Mouse (Mus musculus) hindbrain, embryonic 14.5 days (tissue): ENCODE data around the gene Mical3. TPM values are rescaled to one million over a fixed set of nuclear protein-coding genes. Genes with fewer than 3 reads are reported as not detected.

Experiments
- ATAC-seq: fragments of 200-750 bp; cut with Nextera tagmentation; 2 replicates; pipeline ENCODE4 v1.8.0; 2017; ENCODE audit warnings: moderate number of reproducible peaks, mild to moderate bottlenecking, moderate TSS enrichment, moderate library complexity; ENCODE audit not compliant: low FRiP score
- DNase-seq: peaks from one replicate; pipeline ENCODE4 v3.0.0-alpha.2; 2015; ENCODE audit warnings: low spot score
- H3K27ac ChIP-seq: fragments of 300-500 bp; sonication (generic); 2 replicates; pipeline ENCODE4 v1.5.1; 2014; ENCODE audit warnings: mild to moderate bottlenecking, moderate library complexity
- H3K27me3 ChIP-seq: fragments of 300-500 bp; sonication (generic); 2 replicates; pipeline ENCODE4 v1.6.1; 2014; ENCODE audit warnings: mild to moderate bottlenecking, low read length, mixed read lengths; ENCODE audit not compliant: control insufficient read depth, insufficient read depth
- H3K36me3 ChIP-seq: fragments of 300-500 bp; sonication (generic); replicated peaks from 2 replicates; pipeline ENCODE4 v1.6.1; 2014; ENCODE audit not compliant: control insufficient read depth, insufficient read depth
- H3K4me1 ChIP-seq: fragments of 300-500 bp; sonication (generic); replicated peaks from 2 replicates; pipeline ENCODE4 v1.6.1; 2014; ENCODE audit warnings: antibody characterized with exemption, low read length, mixed read lengths; ENCODE audit not compliant: control insufficient read depth, insufficient read depth
- H3K4me2 ChIP-seq: fragments of 300-500 bp; sonication (generic); replicated peaks from 2 replicates; pipeline ENCODE4 v1.6.1; 2014; ENCODE audit warnings: mild to moderate bottlenecking, moderate library complexity
- H3K4me3 ChIP-seq: fragments of 300-500 bp; sonication (generic); replicated peaks from 2 replicates; pipeline ENCODE4 v1.5.1; 2014; ENCODE audit warnings: mild to moderate bottlenecking, low read length
- H3K9ac ChIP-seq: fragments of 300-500 bp; sonication (generic); 2 replicates; pipeline ENCODE4 v1.6.1; 2014
- H3K9me3 ChIP-seq: fragments of 300-500 bp; sonication (generic); 2 replicates; pipeline ENCODE4 v1.6.1; 2016; ENCODE audit warnings: low read length; ENCODE audit not compliant: control insufficient read depth
- WGBS: fragments of 180-500 bp; shearing (Covaris S2); extraction: QIAGEN DNeasy Blood & Tissue Kit; methylation state at CpG from one replicate; pipeline ENCODE4 v1.1.7; 2014; 5-methylcytosine and 5-hydroxymethylcytosine counted together
- polyA plus RNA-seq: library from polyadenylated mRNA; unstranded; fragments of >200 nt; fragmentation: Nextera tagmentation; extraction: Ambion mirVana; gene quantifications from 2 replicates; pipeline ENCODE4 v1.2.1, GENCODE M21; 2014

The Mical3 gene
- polyA plus RNA-seq, 1 experiment from 2014 or later: 49.4 TPM

DNA sequence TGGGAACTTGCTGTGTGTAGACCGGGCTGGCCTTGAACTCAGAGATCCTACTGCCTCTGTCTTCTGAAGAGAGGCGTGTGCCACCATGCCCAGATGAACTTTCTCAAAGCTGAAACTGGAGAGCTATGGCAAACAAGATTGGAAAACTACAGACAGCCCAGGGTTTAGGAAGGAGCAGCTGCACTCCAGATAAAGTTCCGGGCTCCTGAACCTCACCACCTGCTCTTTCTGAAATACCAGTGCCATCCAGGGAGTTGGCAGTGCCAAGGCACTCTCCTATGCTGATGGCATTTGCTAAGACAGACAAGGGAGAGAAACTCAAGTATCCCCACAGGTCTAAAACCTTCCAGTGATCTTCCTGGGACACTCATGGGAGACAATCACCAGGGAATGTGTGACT lies 166.6 kb downstream of the Mical3 start:
- no peak for DNase-seq
- no peak for ATAC-seq
- Histone ChIP-seq H3K4me3 (no peak overlapping the region), H3K27me3 (no peaks in the 10 kb centered on the region), H3K36me3 (peaks cover 49% of the 10 kb centered on the region), H3K9me3 (no peaks in the 10 kb centered on the region), H3K4me1 (no peaks in the 10 kb centered on the region), H3K9ac (no peak overlapping the region), H3K4me2 (no peak overlapping the region), H3K27ac (no peak overlapping the region)
- WGBS: 97% methylated on average over 3 of the region's 3 CpGs

DNA sequence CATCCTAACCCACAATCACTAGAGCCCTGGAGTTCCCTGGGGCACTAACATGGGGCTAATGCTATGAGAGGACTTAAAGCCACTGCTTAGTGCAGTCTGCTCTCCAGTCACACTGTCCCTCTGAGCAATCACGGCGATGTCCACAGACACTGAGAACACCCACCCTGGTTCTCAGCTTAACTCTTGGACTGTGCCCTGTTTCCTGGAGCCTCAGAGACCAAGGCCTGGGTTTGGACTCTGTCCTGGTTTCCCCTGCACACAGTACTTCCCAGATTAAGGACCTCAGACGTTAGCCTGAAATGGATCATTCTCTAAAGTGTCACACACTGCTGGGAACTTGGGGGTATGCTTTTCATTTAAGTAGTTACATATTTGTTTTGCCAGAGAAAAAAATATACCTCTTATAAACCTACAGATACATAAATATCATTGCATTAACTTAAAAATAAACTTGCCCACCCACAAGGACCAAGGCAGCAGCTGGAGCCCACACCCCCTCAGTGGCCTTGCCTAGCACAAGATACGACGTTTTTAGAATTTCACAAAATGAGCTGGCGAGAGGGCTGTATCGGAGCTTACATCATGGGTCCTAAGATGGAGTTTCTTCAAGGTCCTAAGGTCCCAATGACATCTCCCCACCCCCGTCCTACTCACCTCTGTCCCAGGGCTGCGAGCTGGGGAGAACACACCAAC lies 170.3 kb downstream of the Mical3 start:
- WGBS: 89% methylated on average over 9 of the region's 9 CpGs
- no peaks in the 10 kb centered on the region for H3K9me3 ChIP-seq
- no peak overlapping the region for H3K4me3 ChIP-seq
- peaks cover 69% of the 10 kb centered on the region for H3K36me3 ChIP-seq
- DNase-seq: no peak
- H3K27me3 ChIP-seq: no peaks in the 10 kb centered on the region
- no peak overlapping the region for H3K27ac ChIP-seq
- no peaks in the 10 kb centered on the region for H3K4me1 ChIP-seq
- H3K9ac ChIP-seq: no peak overlapping the region
- no peak overlapping the region for H3K4me2 ChIP-seq
- ATAC-seq: no peak

DNA sequence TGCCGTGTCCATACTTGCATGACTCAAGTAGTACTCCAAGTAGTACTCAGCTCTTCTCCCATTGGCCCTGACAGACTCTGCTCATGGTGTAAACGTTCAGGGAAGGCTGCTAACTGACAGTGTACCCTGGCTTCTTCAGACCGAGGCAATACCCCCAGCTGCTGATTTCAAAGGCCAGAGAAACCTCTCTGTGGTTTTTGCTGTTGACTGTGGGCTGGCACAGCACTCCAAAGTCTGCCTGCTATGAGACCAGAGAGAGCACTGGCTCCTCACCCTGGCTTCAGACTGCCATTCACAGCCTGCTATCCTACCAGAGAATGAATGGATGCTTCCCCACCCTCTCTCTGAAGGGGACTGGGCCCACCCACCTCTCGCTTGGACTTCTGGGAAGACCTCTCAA lies 173.5 kb downstream of the Mical3 start:
- ATAC-seq (no peak), DNase-seq (no peak)
- no peak overlapping the region for H3K27ac ChIP-seq
- peaks cover 91% of the 10 kb centered on the region for H3K36me3 ChIP-seq
- H3K4me1 ChIP-seq: no peaks in the 10 kb centered on the region
- no peak overlapping the region for H3K4me2 ChIP-seq
- H3K27me3 ChIP-seq: no peaks in the 10 kb centered on the region
- H3K9me3 ChIP-seq: no peaks in the 10 kb centered on the region
- no peak overlapping the region for H3K4me3 ChIP-seq
- H3K9ac ChIP-seq: no peak overlapping the region
- 93% methylated on average over 4 of the region's 4 CpGs for WGBS

DNA sequence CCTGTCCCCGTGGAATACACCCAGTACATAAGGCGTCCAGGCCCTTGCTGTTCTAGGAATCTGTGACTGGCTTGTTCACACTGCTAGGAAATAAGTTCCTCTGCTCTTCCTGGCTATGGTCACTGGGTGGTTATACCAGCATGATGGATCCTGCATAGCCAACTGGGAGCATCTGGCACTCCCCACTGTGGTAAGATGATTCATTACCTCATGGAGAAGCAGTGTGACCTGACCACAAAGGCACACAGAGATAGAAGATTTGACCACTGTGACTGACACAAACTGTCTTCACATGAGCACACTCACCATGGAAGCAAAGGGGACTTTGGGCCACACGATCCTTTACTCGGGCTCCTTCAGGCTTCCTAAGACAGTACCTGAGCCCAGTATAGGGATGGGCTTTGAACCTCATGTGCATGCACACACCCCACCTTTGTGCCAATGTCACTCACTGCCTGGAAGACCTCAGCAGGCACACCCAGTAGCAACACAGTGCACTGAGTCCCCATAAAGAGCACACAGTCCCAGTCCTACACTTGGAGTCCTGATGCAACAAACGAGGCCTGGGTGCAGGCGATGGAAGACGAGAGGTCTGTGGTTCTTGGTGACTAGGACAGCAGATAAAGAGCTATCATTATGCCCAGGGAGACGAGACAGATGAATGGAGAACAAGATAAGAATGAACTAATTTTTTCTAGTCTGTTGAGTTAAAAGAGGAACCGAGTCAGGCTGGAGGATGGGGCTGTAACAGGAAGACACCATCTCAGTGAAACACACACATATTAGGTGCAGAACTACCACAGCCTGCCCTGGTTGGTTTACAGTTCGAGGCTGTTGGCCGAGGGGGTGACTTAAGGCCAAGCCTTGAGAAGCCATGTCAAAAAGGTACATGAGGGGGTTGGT lies 174.3 kb downstream of the Mical3 start:
- Histone ChIP-seq H3K27ac (no peak overlapping the region), H3K27me3 (no peaks in the 10 kb centered on the region), H3K9ac (no peak overlapping the region), H3K4me2 (no peak overlapping the region), H3K4me3 (no peak overlapping the region), H3K36me3 (peaks cover 92% of the 10 kb centered on the region), H3K4me1 (no peaks in the 10 kb centered on the region), H3K9me3 (no peaks in the 10 kb centered on the region)
- ATAC-seq (no peak), DNase-seq (no peak)
- WGBS: 88% methylated on average over 11 of the region's 11 CpGs

DNA sequence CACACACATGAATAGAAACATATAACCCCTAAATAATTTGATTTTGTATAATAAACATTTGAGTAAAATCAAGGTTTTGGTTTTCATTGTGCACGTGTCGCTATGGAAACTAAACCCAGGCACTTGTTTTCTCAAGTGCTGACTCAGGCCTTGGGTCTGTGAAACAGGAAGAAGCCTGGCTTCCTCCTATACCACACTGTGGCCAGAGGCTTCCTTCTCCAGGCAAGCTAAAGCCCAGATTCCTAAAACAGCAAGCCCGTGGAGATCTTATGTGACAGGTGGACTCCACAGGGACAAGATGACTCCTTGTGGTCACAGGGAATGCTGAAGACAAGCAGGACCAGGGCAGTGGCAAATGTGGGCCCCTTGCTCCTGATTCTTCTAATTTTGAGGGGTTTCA lies 175.6 kb downstream of the Mical3 start:
- 78% methylated on average over 3 of the region's 3 CpGs for WGBS
- Histone ChIP-seq H3K27me3 (no peaks in the 10 kb centered on the region), H3K4me1 (no peaks in the 10 kb centered on the region), H3K9me3 (no peaks in the 10 kb centered on the region), H3K4me2 (no peak overlapping the region), H3K4me3 (no peak overlapping the region), H3K36me3 (peaks cover 90% of the 10 kb centered on the region), H3K27ac (no peak overlapping the region), H3K9ac (no peak overlapping the region)
- ATAC-seq (no peak), DNase-seq (no peak)

DNA sequence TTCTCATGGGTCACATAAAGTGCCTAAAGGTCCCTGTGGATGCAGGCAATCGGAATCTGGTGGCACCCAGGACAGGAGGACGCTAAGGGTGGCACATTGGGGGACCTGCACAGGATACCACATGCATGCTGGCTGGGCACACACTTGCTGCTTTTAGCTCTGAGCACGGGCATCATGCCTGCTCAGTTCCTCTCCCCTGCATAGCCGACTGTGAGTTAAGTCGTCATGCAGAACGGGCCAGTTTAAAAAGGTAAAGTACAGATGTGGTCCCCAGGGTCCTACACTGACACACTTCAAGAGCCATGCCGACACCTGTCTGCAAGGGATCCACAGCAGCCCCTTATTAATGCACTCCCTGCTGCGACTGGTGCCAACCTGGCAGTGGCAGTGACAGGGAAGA lies 176.6 kb downstream of the Mical3 start:
- Histone ChIP-seq H3K4me1 (no peaks in the 10 kb centered on the region), H3K4me3 (no peak overlapping the region), H3K9ac (no peak overlapping the region), H3K9me3 (no peaks in the 10 kb centered on the region), H3K27ac (no peak overlapping the region), H3K4me2 (no peak overlapping the region), H3K36me3 (peaks cover 90% of the 10 kb centered on the region), H3K27me3 (no peaks in the 10 kb centered on the region)
- no peak for ATAC-seq
- DNase-seq: no peak
- WGBS: 89% methylated on average over 8 of the region's 8 CpGs

DNA sequence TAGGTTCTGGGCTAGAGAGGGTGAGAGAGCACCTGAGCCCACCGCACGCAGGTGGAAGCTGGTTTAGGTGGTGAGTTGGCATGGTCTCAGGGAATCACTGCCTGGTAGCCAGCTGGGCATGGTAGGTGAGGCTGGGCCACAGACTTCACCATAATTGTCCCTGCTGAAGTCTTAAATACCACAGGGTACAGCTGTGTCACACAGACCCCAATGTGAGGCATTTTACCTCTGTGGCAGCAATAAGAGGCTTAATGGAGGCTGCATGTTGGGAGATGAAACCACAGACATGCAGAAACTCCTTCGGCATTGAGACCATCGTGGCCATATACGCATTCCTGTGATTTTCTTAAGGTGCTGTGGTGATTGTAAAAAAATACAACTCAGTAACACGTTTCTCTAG lies 178.3 kb downstream of the Mical3 start:
- Histone ChIP-seq H3K27me3 (no peaks in the 10 kb centered on the region), H3K4me1 (no peaks in the 10 kb centered on the region), H3K36me3 (peaks cover 90% of the 10 kb centered on the region), H3K4me3 (no peak overlapping the region), H3K4me2 (no peak overlapping the region), H3K9ac (no peak overlapping the region), H3K9me3 (no peaks in the 10 kb centered on the region), H3K27ac (no peak overlapping the region)
- WGBS: 85% methylated on average over 6 of the region's 6 CpGs
- DNase-seq (no peak), ATAC-seq (no peak)

DNA sequence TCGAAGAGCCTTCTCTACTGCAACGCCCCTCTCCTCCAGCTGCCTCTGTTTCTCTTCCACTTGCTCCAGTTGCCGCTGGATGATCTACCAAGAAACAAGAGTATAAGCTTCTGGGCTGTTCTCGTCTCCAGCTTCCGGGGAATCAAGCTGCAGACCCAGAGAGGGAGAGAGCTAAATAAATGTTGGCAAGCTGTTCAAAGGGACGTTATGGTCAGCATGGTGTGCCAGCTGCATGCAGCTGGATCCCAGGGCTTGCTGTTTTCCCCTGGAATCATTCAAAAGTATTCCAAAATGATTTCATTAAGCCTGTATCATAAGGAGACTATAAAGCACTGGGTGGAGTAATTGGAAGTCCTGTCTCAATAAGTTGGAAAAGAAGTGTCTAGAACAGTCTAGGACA lies 179.5 kb downstream of the Mical3 start:
- DNase-seq (no peak), ATAC-seq (no peak)
- no peak overlapping the region for H3K9ac ChIP-seq
- peaks cover 90% of the 10 kb centered on the region for H3K36me3 ChIP-seq
- H3K4me3 ChIP-seq: no peak overlapping the region
- H3K27me3 ChIP-seq: no peaks in the 10 kb centered on the region
- H3K4me1 ChIP-seq: no peaks in the 10 kb centered on the region
- WGBS: 93% methylated on average over 6 of the region's 6 CpGs
- no peaks in the 10 kb centered on the region for H3K9me3 ChIP-seq
- H3K27ac ChIP-seq: no peak overlapping the region
- H3K4me2 ChIP-seq: no peak overlapping the region

DNA sequence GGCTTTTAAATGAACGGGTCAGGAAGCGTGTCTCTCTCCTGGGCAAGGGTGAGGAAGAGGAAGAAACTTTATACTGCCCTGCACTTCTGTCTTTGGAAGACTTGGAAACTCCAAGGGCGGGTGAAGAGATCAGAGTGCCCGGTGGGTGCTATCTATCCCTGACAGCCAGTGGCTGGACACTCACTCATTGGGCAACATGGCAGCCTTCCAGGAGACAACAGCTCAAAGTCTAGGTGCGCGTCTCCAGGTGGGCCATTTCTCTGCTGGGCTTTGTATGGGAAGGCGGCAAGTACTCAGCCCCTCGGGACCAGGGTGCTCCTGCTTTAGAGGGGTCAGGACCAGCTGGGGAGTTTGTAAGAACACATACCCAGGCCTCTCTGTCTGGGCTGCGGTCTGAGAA lies 185.3 kb downstream of the Mical3 start:
- DNase-seq (no peak), ATAC-seq (no peak)
- Histone ChIP-seq H3K9ac (no peak overlapping the region), H3K27ac (no peak overlapping the region), H3K36me3 (peaks cover 56% of the 10 kb centered on the region), H3K4me1 (no peaks in the 10 kb centered on the region), H3K27me3 (no peaks in the 10 kb centered on the region), H3K9me3 (no peaks in the 10 kb centered on the region), H3K4me3 (no peak overlapping the region), H3K4me2 (no peak overlapping the region)
- 93% methylated on average over 9 of the region's 9 CpGs for WGBS
